Mouse (Mus musculus): ENCODE data around the gene Mrgprb2. TPM values are rescaled to one million over a fixed set of nuclear protein-coding genes. Genes with fewer than 3 reads are reported as not detected.

The Mrgprb2 gene
- polyA plus RNA-seq (2015; fragmentation: Nextera tagmentation; extraction: Ambion mirVana): not detected in 2 replicates

DNA sequence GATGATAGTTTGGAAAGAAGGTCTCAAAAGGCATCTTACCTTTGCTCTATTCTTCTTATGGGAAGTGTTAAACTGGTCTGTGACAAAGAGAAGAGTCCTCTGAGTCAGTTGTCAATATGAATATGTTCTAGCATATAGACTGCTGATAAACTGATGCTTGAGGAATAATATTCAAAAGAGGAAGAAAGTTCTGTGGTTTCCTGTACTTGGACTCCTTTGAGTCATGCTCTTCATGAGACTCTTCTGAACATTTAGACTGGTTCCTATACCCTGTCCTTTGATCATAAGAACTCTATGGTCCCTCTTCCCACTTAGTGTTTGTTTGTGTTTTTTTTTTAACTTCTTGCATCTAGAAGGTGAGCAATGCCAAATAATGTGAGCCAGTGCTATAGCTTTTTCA lies at the start of gene Mrgprb2:
TSS of gene Mrgprb2 (minus strand) at position 101 of the 400 bp plus-strand sequence.
- H3K9ac ChIP-seq: no peak within 1 kb of the TSS
- no peak within 1 kb of the TSS for H3K4me2 ChIP-seq
- no peaks in the 10 kb centered on the region for H3K27me3 ChIP-seq
- H3K27ac ChIP-seq: no peak within 1 kb of the TSS
- no peaks in the 10 kb centered on the region for H3K4me1 ChIP-seq (replicated peaks)
- no peaks in the 10 kb centered on the region; the same call in 1 of the 2 replicates for H3K9me3 ChIP-seq
- H3K36me3 ChIP-seq: no peaks in the 10 kb centered on the region
- ATAC-seq (ENCODE audit: low FRiP score): no peak
- no peak within 1 kb of the TSS for H3K4me3 ChIP-seq

Other genes starting within 250 kb of the Mrgprb2 start
- gene Mrgprb8, start 169.6 kb downstream of the Mrgprb2 start, polyA plus RNA-seq (2015; fragmentation: Nextera tagmentation; extraction: Ambion mirVana): not detected in 2 replicates
- gene Mrgprb1, start 101.7 kb downstream of the Mrgprb2 start, polyA plus RNA-seq (2015; fragmentation: Nextera tagmentation; extraction: Ambion mirVana): not detected in 2 replicates
- gene Mrgprx2, start 58.8 kb downstream of the Mrgprb2 start, polyA plus RNA-seq (2015; fragmentation: Nextera tagmentation; extraction: Ambion mirVana): not detected in 2 replicates
- gene Mrgprb3, start 85.7 kb upstream of the Mrgprb2 start, polyA plus RNA-seq (2015; fragmentation: Nextera tagmentation; extraction: Ambion mirVana): not detected in 2 replicates
- gene Zdhhc13, start 230.9 kb upstream of the Mrgprb2 start, polyA plus RNA-seq (2015; fragmentation: Nextera tagmentation; extraction: Ambion mirVana): 38.6 and 42.4 TPM in 2 replicates